Mouse (Mus musculus): ENCODE data around the gene Cyp4a14. TPM values are rescaled to one million over a fixed set of nuclear protein-coding genes. Genes with fewer than 3 reads are reported as not detected.

The Cyp4a14 gene
- not detected for polyA plus RNA-seq (2017; shearing (Covaris generic))

GRCm38 (mm10) chr4:115496001-115496400, at the start of gene Cyp4a14:
Cyp4a14 (minus strand) TSS chr4:115496142.

GRCm38 (mm10) chr4:115518000-115518399, 22.1 kb upstream of the Cyp4a14 start, which contains the start of gene Cyp4a10:
Cyp4a10 (plus strand) TSS chr4:115518264.

DNA sequence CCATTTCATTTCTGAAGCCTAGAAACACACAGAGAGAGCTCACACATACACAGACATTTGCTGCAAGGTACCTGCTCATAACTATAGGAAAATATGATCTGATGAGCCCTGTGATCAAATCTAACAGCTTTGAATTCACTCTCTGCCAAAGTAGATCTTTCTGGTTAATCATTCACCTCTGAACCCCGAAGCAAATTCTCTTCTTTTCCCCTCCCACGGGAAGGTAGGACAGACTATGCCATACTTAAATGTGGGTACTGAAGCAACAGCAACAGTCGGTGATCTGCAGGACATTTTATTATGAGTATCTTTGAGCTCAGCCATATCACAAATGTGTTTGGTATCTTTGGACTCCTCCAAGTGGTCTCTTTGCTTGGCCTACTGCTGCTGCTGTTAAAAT, 43.6 kb downstream of the Cyp4a14 start, which contains the start of gene Cyp4a30b:
Gene Cyp4a30b (plus strand): TSS at position 301 of the 400 bp plus-strand sequence.

Other genes with a start within 250 kb of the Cyp4a14 start
- under 1 TPM in 1 of 2 experiments, not detected in 1; 0.15 TPM for gene Cyp4a12a, start 197.1 kb downstream of the Cyp4a14 start, polyA plus RNA-seq (2017; shearing (Covaris generic))
- under 1 TPM in 1 of 2 experiments, not detected in 1; 0.06 TPM for gene Cyp4a12b, start 84.5 kb downstream of the Cyp4a14 start, polyA plus RNA-seq (2017; shearing (Covaris generic))
- gene Cyp4a30b, start 43.5 kb downstream of the Cyp4a14 start, polyA plus RNA-seq (2017; shearing (Covaris generic)) = under 1 TPM in 1 of 2 experiments, not detected in 1; 0.20 TPM
- not detected for gene Cyp4a10, start 22.1 kb upstream of the Cyp4a14 start, polyA plus RNA-seq (2017; shearing (Covaris generic))
- under 1 TPM; 0.14 to 0.48 TPM for gene Cyp4a31, start 67.5 kb upstream of the Cyp4a14 start, polyA plus RNA-seq (2017; shearing (Covaris generic))
- not detected for gene Cyp4a32, start 104.8 kb upstream of the Cyp4a14 start, polyA plus RNA-seq (2017; shearing (Covaris generic))
- under 1 TPM in 1 of 2 experiments, not detected in 1; 0.24 TPM for gene Cyp4b1, start 151.6 kb upstream of the Cyp4a14 start, polyA plus RNA-seq (2017; shearing (Covaris generic))
- gene Efcab14, start 241.6 kb upstream of the Cyp4a14 start, polyA plus RNA-seq (2017; shearing (Covaris generic)) = 10 to 100 TPM; 58.4 to 59.8 TPM